8 mouse cellular contexts compared by ENCODE assay signal in the genomic region with DNA sequence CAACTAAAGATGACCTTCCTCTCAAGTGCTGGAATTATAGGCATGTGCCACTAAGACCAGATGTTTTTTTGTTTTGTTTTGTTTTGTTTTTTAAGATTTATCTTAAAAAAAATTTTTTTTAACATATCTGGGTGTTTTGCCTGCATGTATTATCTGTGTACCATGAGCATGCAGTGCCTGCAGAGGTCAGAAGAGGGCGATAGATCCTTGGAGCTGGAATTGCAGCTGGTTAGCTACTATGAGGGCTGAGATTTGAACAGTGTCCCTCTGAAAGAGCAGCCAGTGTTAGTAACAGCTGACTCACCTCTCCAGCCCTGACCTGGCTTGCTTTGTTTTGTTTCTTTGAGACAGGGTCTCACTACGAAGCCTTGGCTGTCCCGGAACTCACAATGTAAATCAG. TPM values are rescaled to one million over a fixed set of nuclear protein-coding genes. Genes with fewer than 3 reads are reported as not detected.
A peak's percentile ranks its signal among the peaks of the same experiment; 100 is the strongest.
DNase-seq lines count a peak whose midpoint lies in the region; ATAC-seq and TF ChIP-seq lines count a peak whose summit lies in the region.

No protein-coding gene starts in this region.

- H3K4me2 ChIP-seq in midbrain, embryonic 13.5 days (replicated peaks): no peak overlapping the region

- DNase-seq in cerebellum, postnatal 36 days: peak; percentile 38 to 40
- no peak for DNase-seq in cerebellum, adult 11-12 months
- peak; percentile 62 for DNase-seq in midbrain, embryonic 10.5 days (ENCODE audit: low spot score)
- DNase-seq in adrenal gland, postnatal 10 days: peak; percentile 76
- peak; percentile 59 for DNase-seq in gastrocnemius, postnatal 10 days
- DNase-seq in lung, adult 2 months: peak; percentile 47
- peak; percentile 48 to 79 for DNase-seq in spleen, postnatal 10 days (ENCODE audit: low spot score in 2 of 2)

- no peaks in the 10 kb centered on the region for H3K4me1 ChIP-seq in midbrain, embryonic 10.5 days
- H3K4me1 ChIP-seq in midbrain, embryonic 13.5 days (replicated peaks): no peaks in the 10 kb centered on the region
- H3K4me1 ChIP-seq in lung, adult 2 months (ENCODE audit: control insufficient read depth, insufficient read depth, low read length): no peaks in the 10 kb centered on the region; the same call in 1 of the 2 replicates

- peak; percentile 74 for TF ChIP-seq CTCF in lung, adult 2 months (IDR thresholded peaks at IDR 0.05; ENCODE audit: insufficient read depth, low read length)

- ATAC-seq in midbrain, embryonic 13.5 days: no peak

- H3K9ac ChIP-seq in midbrain, embryonic 13.5 days (replicated peaks): no peak overlapping the region

- H3K27ac ChIP-seq in midbrain, embryonic 10.5 days (replicated peaks): no peak overlapping the region
- no peak overlapping the region for H3K27ac ChIP-seq in midbrain, embryonic 13.5 days

- no peaks in the 10 kb centered on the region for H3K36me3 ChIP-seq in midbrain, embryonic 10.5 days
- H3K36me3 ChIP-seq in midbrain, embryonic 13.5 days: no peaks in the 10 kb centered on the region

- TF ChIP-seq POLR2A in lung, adult 2 months (IDR thresholded peaks at IDR 0.05; ENCODE audit: borderline replicate concordance, extremely low read depth, low read depth, low read length): no peak

- H3K27me3 ChIP-seq in midbrain, embryonic 10.5 days (ENCODE audit: low read depth, poor library complexity, severe bottlenecking): no peaks in the 10 kb centered on the region
- H3K27me3 ChIP-seq in midbrain, embryonic 13.5 days: no peaks in the 10 kb centered on the region

- 31% methylated on average over 3 of the region's 3 CpGs for WGBS in midbrain, embryonic 10.5 days
- 37% methylated on average over 3 of the region's 3 CpGs for WGBS in midbrain, embryonic 13.5 days
- 51% methylated on average over 3 of the region's 3 CpGs for WGBS in lung, adult 2 months

- H3K9me3 ChIP-seq in midbrain, embryonic 10.5 days (replicated peaks): no peaks in the 10 kb centered on the region
- H3K9me3 ChIP-seq in midbrain, embryonic 13.5 days: no peaks in the 10 kb centered on the region

- H3K4me3 ChIP-seq in midbrain, embryonic 10.5 days: no peak overlapping the region
- H3K4me3 ChIP-seq in midbrain, embryonic 13.5 days (replicated peaks): no peak overlapping the region
- H3K4me3 ChIP-seq in lung, adult 2 months (replicated peaks; ENCODE audit: extremely low read depth, low read depth, low read length): no peak overlapping the region

RNA-seq across cellular contexts. Expression of gene Plxdc1, which starts 49.5 kb away (rescaled TPM):
- 0.06 and 0.16 TPM in 2 replicates for polyA plus RNA-seq in midbrain, embryonic 10.5 days (2016; fragmentation: Nextera tagmentation; extraction: Ambion mirVana)
- polyA plus RNA-seq in midbrain, embryonic 13.5 days (2015; fragmentation: Nextera tagmentation; extraction: Ambion mirVana): 0.38 and 0.63 TPM in 2 replicates
- 1 to 10 TPM; 3.4 to 7.2 TPM for total RNA-seq in adrenal gland, postnatal 10 days (2021)
- total RNA-seq in gastrocnemius, postnatal 10 days (2021): 10 to 100 TPM in 1 of 2 experiments, 1 to 10 TPM in 1; 8.3 to 10.7 TPM
- polyA plus RNA-seq in lung, adult 2 months (2012; rRNA removed): 18.5 and 20.9 TPM in 2 replicates

RNA-seq across cellular contexts. Expression of gene Fbxo47, which starts 52.8 kb away (rescaled TPM):
- polyA plus RNA-seq in midbrain, embryonic 10.5 days (2016; fragmentation: Nextera tagmentation; extraction: Ambion mirVana): 0.38 and 0.40 TPM in 2 replicates
- 0.59 and 0.74 TPM in 2 replicates for polyA plus RNA-seq in midbrain, embryonic 13.5 days (2015; fragmentation: Nextera tagmentation; extraction: Ambion mirVana)
- total RNA-seq in adrenal gland, postnatal 10 days (2021): 1 to 10 TPM in 1 of 2 experiments, under 1 TPM in 1; 0.69 to 1.3 TPM
- total RNA-seq in gastrocnemius, postnatal 10 days (2021): under 1 TPM; 0.31 to 0.56 TPM
- polyA plus RNA-seq in lung, adult 2 months (2012; rRNA removed): 0.16 and 0.36 TPM in 2 replicates

RNA-seq across cellular contexts. Expression of gene Arl5c, which starts 59.2 kb away (rescaled TPM):
- polyA plus RNA-seq in midbrain, embryonic 10.5 days (2016; fragmentation: Nextera tagmentation; extraction: Ambion mirVana): 8.9 and 16.8 TPM in 2 replicates
- polyA plus RNA-seq in midbrain, embryonic 13.5 days (2015; fragmentation: Nextera tagmentation; extraction: Ambion mirVana): 8.0 and 10.5 TPM in 2 replicates
- 1 to 10 TPM; 3.1 to 3.8 TPM for total RNA-seq in adrenal gland, postnatal 10 days (2021)
- 1 to 10 TPM in 1 of 2 experiments, under 1 TPM in 1; 0.82 to 1.8 TPM for total RNA-seq in gastrocnemius, postnatal 10 days (2021)
- 2.7 and 5.1 TPM in 2 replicates for polyA plus RNA-seq in lung, adult 2 months (2012; rRNA removed)

Comparison
In these comparisons a context has a peak if more than half of its experiments do, and no peak if none do; other contexts are left out.
1. RNA of gene Plxdc1, which starts 49.5 kb away (polyA plus RNA-seq): 18.5 to 20.9 TPM in lung, adult 2 months; 0.38 to 0.63 TPM in midbrain, embryonic 13.5 days and 0.06 to 0.16 TPM in midbrain, embryonic 10.5 days; every median in the first group is over 10 times any median in the second.